Comparison of ENCODE assay signal across 8 mouse cellular contexts in the genomic region with DNA sequence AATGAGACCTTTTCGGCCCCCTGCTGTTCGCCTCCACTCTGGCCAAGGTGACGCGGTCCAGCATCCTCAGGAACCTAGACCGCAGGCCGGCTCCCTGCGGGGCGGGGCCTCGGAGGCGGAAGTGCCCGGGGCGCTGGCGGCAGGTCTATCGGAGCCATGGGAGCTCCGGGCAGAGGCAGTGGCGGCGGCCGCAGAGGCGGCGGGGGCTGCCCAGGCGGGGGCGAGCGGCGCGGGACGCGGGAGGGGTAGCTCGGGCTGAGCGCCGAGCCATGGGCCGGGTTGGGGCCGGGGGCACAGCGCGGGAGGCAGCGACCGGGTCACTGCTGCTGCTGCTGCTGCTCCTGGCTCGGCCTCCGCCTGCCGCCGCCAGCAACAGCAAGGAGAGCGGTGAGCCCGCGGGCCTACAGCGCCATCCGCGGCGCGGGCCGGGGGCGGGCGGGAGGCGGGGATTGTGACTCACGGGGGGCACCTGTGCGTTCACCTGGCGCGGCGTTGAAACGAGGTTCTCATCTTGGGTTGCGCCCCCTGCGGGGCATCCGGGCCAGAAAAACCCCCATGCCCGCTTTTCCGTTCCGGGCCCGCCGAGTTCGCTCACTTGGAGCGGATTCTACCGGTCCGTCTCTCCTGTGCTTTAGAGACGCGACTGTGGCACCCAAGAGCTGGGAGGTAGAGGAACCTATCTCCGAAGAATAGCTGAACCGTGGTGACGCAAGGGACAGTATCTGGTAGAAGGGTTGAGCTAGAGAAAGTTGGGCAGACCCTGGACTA. TPM values are rescaled to one million over a fixed set of nuclear protein-coding genes. Genes with fewer than 3 reads are reported as not detected.
A peak's percentile ranks its signal among the peaks of the same experiment; 100 is the strongest.
DNase-seq lines count a peak whose midpoint lies in the region; ATAC-seq and TF ChIP-seq lines count a peak whose summit lies in the region.

Tmem8 (plus strand) TSS at position 119 of the 768 bp plus-strand sequence.

- peak; percentile 82 for ATAC-seq in CD4-positive, CD25-positive, alpha-beta regulatory T cell, adult 4 months
- ATAC-seq in lung, embryonic 14.5 days (ENCODE audit: insufficient read depth): peak; percentile 69
- peak; percentile 67; the same call in 1 of the 2 replicates for ATAC-seq in neural tube, embryonic 15.5 days (ENCODE audit: low FRiP score)

- peaks cover 76% of the 10 kb centered on the region for H3K27me3 ChIP-seq in erythroblast, embryonic 14.5 days (ENCODE audit: control insufficient read depth)
- H3K27me3 ChIP-seq in lung, embryonic 14.5 days (ENCODE audit: insufficient read depth, low read length): peaks cover 70% of the 10 kb centered on the region
- H3K27me3 ChIP-seq in neural tube, embryonic 15.5 days (replicated peaks): peaks cover 43% of the 10 kb centered on the region
- no peaks in the 10 kb centered on the region for H3K27me3 ChIP-seq in thymus, adult 2 months (ENCODE audit: control insufficient read depth, insufficient read depth, low read length)

- no peaks in the 10 kb centered on the region for H3K9me3 ChIP-seq in erythroblast, embryonic 14.5 days (ENCODE audit: control insufficient read depth, low read length)
- H3K9me3 ChIP-seq in lung, embryonic 14.5 days (ENCODE audit: low read depth, low read length): no peaks in the 10 kb centered on the region
- no peaks in the 10 kb centered on the region for H3K9me3 ChIP-seq in neural tube, embryonic 15.5 days (replicated peaks)

- no peaks in the 10 kb centered on the region for H3K36me3 ChIP-seq in erythroblast, embryonic 14.5 days (ENCODE audit: control insufficient read depth)
- no peaks in the 10 kb centered on the region for H3K36me3 ChIP-seq in lung, embryonic 14.5 days (ENCODE audit: insufficient read depth)
- no peaks in the 10 kb centered on the region for H3K36me3 ChIP-seq in neural tube, embryonic 15.5 days
- no peaks in the 10 kb centered on the region for H3K36me3 ChIP-seq in thymus, adult 2 months (ENCODE audit: control insufficient read depth, insufficient read depth, low read length)

- TF ChIP-seq POLR2A in bone marrow, adult 2 months (IDR thresholded peaks at IDR 0.05; ENCODE audit: borderline replicate concordance, control insufficient read depth, low read depth, low read length): peak; percentile 89; the same call in 1 of the 2 replicates
- TF ChIP-seq POLR2A in thymus, adult 2 months (IDR thresholded peaks at IDR 0.05; ENCODE audit: control insufficient read depth, extremely low read depth, insufficient read depth, low read length, poor library complexity): no peak

- H3K4me2 ChIP-seq in lung, embryonic 14.5 days: peak within 1 kb of the TSS; percentile 95
- H3K4me2 ChIP-seq in neural tube, embryonic 15.5 days: peak within 1 kb of the TSS; percentile 97

- WGBS in bone marrow, adult 2 months: under 1% methylated on average over 74 of the region's 75 CpGs
- under 1% methylated on average over 68 of the region's 75 CpGs for WGBS in large intestine, adult 2 months
- under 1% methylated on average over 72 of the region's 75 CpGs for WGBS in lung, embryonic 14.5 days
- WGBS in neural tube, embryonic 15.5 days: under 1% methylated on average over 47 of the region's 75 CpGs
- WGBS in thymus, adult 2 months: 2% methylated on average over 73 of the region's 75 CpGs

- H3K9ac ChIP-seq in lung, embryonic 14.5 days: peak within 1 kb of the TSS; percentile 64
- H3K9ac ChIP-seq in neural tube, embryonic 15.5 days (replicated peaks): peak within 1 kb of the TSS; percentile 69

- TF ChIP-seq CTCF in bone marrow, adult 2 months (IDR thresholded peaks at IDR 0.05; ENCODE audit: control insufficient read depth, insufficient read depth, low read length): peak; percentile 8; the same call in 1 of the 2 replicates
- TF ChIP-seq CTCF in lung, embryonic 14.5 days (IDR thresholded peaks at IDR 0.05; ENCODE audit: low read depth): peak; percentile 45
- peak; percentile 70; the same call in 1 of the 2 replicates for TF ChIP-seq CTCF in thymus, adult 2 months (IDR thresholded peaks at IDR 0.05; ENCODE audit: borderline replicate concordance, control insufficient read depth, extremely low read depth, insufficient read depth, low read length, poor library complexity)

- DNase-seq in heart, postnatal 14 days: peak; percentile 62 to 66
- no peak for DNase-seq in large intestine, adult 2 months (ENCODE audit: low read depth, low spot score)
- peak; percentile 72 for DNase-seq in lung, embryonic 14.5 days
- DNase-seq in thymus, adult 2 months: peak; percentile 81

- H3K27ac ChIP-seq in bone marrow, adult 2 months (ENCODE audit: control insufficient read depth, insufficient read depth, low read depth, low read length, poor library complexity): peak within 1 kb of the TSS; percentile 53
- no peak within 1 kb of the TSS for H3K27ac ChIP-seq in lung, embryonic 14.5 days (ENCODE audit: low read depth)
- peak within 1 kb of the TSS; percentile 61 for H3K27ac ChIP-seq in neural tube, embryonic 15.5 days (replicated peaks)
- no peak within 1 kb of the TSS for H3K27ac ChIP-seq in thymus, adult 2 months (ENCODE audit: control insufficient read depth, insufficient read depth, low read length)

- H3K4me3 ChIP-seq in bone marrow, adult 2 months (replicated peaks; ENCODE audit: control insufficient read depth, low read depth, low read length): peak within 1 kb of the TSS; percentile 75
- peak within 1 kb of the TSS; percentile 71 for H3K4me3 ChIP-seq in erythroblast, embryonic 14.5 days (replicated peaks)
- H3K4me3 ChIP-seq in lung, embryonic 14.5 days (ENCODE audit: low read depth, low read length): peak within 1 kb of the TSS; percentile 63
- H3K4me3 ChIP-seq in neural tube, embryonic 15.5 days (replicated peaks): peak within 1 kb of the TSS; percentile 67
- H3K4me3 ChIP-seq in thymus, adult 2 months (ENCODE audit: control insufficient read depth, insufficient read depth, low read length): peak within 1 kb of the TSS; percentile 84

- H3K4me1 ChIP-seq in bone marrow, adult 2 months (ENCODE audit: control insufficient read depth, insufficient read depth, low read length): no peaks in the 10 kb centered on the region; the same call in 1 of the 2 replicates
- peaks cover 18% of the 10 kb centered on the region for H3K4me1 ChIP-seq in erythroblast, embryonic 14.5 days (ENCODE audit: control insufficient read depth)
- H3K4me1 ChIP-seq in lung, embryonic 14.5 days (ENCODE audit: insufficient read depth): no peaks in the 10 kb centered on the region
- H3K4me1 ChIP-seq in neural tube, embryonic 15.5 days: peaks cover 8% of the 10 kb centered on the region
- peaks cover 9% of the 10 kb centered on the region for H3K4me1 ChIP-seq in thymus, adult 2 months (replicated peaks; ENCODE audit: control insufficient read depth, insufficient read depth, low read length)

- intact Hi-C loops in heart, postnatal 14 days (cut with DNase I): no loop called here

RNA-seq across cellular contexts. Expression of gene Tmem8, which starts in this region (rescaled TPM):
- 1 to 10 TPM; 5.9 to 8.2 TPM for polyA plus RNA-seq in CD4-positive, CD25-positive, alpha-beta regulatory T cell, adult 4 months (2017; shearing (Covaris generic))
- 24.1 and 27.3 TPM in 2 replicates for polyA plus RNA-seq in bone marrow, adult 2 months (2011; ENCODE audit: insufficient read depth, insufficient read length, low replicate concordance, missing spikeins)
- polyA plus RNA-seq in erythroblast, embryonic 14.5 days (2012): 0.21 and 0.31 TPM in 2 replicates
- total RNA-seq in heart, postnatal 14 days (2021): 1 to 10 TPM; 1.2 to 1.9 TPM
- 222 and 309 TPM in 2 replicates for polyA plus RNA-seq in large intestine, adult 2 months (2012; rRNA removed)
- 1.3 and 1.7 TPM in 2 replicates for polyA plus RNA-seq in lung, embryonic 14.5 days (2014; fragmentation: Nextera tagmentation; extraction: Ambion mirVana)
- 4.3 and 5.9 TPM in 2 replicates for polyA plus RNA-seq in neural tube, embryonic 15.5 days (2015; fragmentation: Nextera tagmentation; extraction: Ambion mirVana)
- 38.2 and 43.2 TPM in 2 replicates for polyA plus RNA-seq in thymus, adult 2 months (2012; rRNA removed)

Comparison
In these comparisons a context has a peak if more than half of its experiments do, and no peak if none do; other contexts are left out.
1. H3K27ac ChIP-seq: peak in bone marrow, adult 2 months (single experiment) and neural tube, embryonic 15.5 days (single experiment); none in lung, embryonic 14.5 days (single experiment) and thymus, adult 2 months (single experiment).
2. CTCF ChIP-seq: peak in every context shown above with its lines; median percentile 70 in thymus, adult 2 months; 45 in lung, embryonic 14.5 days; 8 in bone marrow, adult 2 months.
3. Peak in every context shown above with its lines, with median percentiles within 50 percentile points of each other: ATAC-seq and H3K4me3 ChIP-seq.